Mouse (Mus musculus): Measurements from ENCODE around the gene Tmem123. TPM values are rescaled to one million over a fixed set of nuclear protein-coding genes. Genes with fewer than 3 reads are reported as not detected.

Gene Tmem123
- polyA plus RNA-seq, 1 experiment from 2014 or later = 27.6 TPM

DNA sequence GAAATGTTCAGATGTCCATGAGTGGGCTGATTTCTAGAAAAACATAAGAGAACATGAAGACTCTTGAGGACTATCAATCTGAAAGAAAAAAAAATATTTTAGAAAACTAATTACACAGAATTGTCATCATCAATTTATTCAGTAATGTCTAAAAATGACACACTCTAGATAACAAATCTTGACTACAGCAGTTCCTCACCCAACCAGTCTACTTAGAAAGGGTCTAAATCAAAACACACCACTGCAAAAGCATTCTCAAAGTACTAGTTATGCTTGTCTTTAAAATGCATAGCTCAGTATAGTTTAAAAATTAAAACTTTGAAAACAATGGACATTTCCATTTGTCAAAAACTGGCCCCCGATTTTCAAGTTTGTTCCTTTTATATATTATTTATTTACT lies 71.5 kb downstream of the Tmem123 start:
- 90% methylated on average over 1 of the region's 1 CpGs for WGBS
- H3K36me3 ChIP-seq = peaks cover 4% of the 10 kb centered on the region; the same call in 1 of the 2 replicates
- H3K4me2 ChIP-seq (replicated peaks) = peak overlapping the region; percentile 66

DNA sequence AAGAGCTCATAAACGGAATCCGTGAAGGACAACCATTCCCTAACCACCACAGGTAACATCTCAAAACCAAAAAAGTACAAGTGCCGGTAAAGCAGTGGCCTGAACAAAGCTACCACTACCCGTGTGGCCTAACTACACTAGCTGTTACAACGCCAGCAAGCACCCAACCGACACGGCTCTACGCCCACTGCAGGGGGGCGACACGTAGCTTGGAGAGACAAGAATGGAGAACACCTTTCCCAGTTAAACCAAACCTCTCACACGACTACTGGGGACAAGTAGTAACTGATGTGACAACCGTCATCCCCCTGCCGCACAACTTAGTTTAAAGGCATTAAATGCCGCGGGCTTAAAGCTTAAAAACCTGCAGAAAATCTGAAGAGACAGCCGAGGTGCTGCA lies 72.5 kb downstream of the Tmem123 start:
- ATAC-seq (replicated peaks) = peak; percentile 29
- H3K27ac ChIP-seq (replicated peaks) = peak overlapping the region; percentile 98
- H3K4me2 ChIP-seq (replicated peaks) = peak overlapping the region; percentile 66
- no peaks in the 10 kb centered on the region for H3K27me3 ChIP-seq
- no peaks in the 10 kb centered on the region for H3K9me3 ChIP-seq
- WGBS = under 1% methylated on average over 16 of the region's 16 CpGs
- H3K36me3 ChIP-seq = peaks cover 4% of the 10 kb centered on the region; the same call in 1 of the 2 replicates
- peak overlapping the region; percentile 78 for H3K9ac ChIP-seq (replicated peaks)
- H3K4me1 ChIP-seq = peaks cover 39% of the 10 kb centered on the region
- H3K4me3 ChIP-seq = peak overlapping the region; percentile 55

More for the DNA sequence above, 71.5 kb downstream of the Tmem123 start:
- Histone ChIP-seq H3K4me1 (peaks cover 46% of the 10 kb centered on the region), H3K9ac (replicated peaks) (no peak overlapping the region), H3K27ac (replicated peaks) (no peak overlapping the region), H3K27me3 (no peaks in the 10 kb centered on the region), H3K4me3 (no peak overlapping the region), H3K9me3 (no peaks in the 10 kb centered on the region)
- ATAC-seq (replicated peaks) = no peak

DNA sequence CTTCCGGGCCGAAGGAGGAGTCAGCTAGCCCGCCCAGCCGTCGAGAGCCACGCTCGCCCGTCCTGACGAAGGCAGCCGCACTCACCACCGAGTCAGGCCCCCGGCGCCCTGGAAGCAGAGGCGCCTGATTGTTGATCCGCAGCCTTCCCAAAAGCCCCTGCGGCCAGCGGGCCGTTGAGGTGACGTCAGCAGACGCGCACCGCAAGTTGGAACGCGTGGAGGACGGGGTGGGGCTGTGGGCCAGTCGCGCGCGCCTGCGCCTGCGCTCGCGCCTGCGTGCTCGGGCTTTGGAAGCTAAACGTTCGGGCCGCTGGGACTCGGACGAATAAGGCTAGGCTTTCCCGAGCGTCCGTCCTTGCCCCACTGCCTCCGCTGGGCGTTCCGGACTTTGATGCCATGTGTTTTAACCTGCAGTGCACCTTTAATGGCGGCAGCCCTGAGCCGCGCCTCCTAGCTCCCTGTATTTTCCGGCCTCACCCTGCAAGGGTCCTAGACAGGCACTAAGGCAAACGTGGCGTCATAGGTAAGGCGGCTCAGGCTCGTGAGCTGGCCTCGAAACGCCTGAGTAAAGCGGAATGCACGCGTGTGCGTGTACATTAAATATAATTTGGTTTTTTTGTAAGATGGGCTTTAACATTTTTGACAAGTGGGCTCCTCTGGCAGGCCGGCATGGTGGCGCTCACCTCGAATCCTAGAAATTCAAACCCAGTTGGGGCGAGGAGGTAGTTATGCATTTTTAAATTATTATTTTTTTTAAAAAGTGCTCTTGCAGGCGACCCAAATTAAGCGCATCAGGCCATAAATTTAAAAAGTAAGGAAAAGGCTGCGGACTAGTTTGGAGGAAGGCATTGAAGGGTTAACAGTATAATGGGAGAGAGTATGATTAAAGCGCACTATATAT lies 73.3 kb downstream of the Tmem123 start, which contains the start of gene Birc2:
Gene Birc2 (minus strand): TSS at position 160 of the 901 bp plus-strand sequence.
- Histone ChIP-seq H3K27ac (replicated peaks) (peak within 1 kb of the TSS; percentile 98), H3K4me1 (peaks cover 33% of the 10 kb centered on the region), H3K4me3 (peak within 1 kb of the TSS; percentile 55), H3K4me2 (replicated peaks) (peak within 1 kb of the TSS; percentile 66), H3K27me3 (no peaks in the 10 kb centered on the region), H3K9ac (replicated peaks) (peak within 1 kb of the TSS; percentile 78), H3K9me3 (no peaks in the 10 kb centered on the region), H3K36me3 (peaks cover 4% of the 10 kb centered on the region; the same call in 1 of the 2 replicates)
- whole genome bisulfite sequencing = under 1% methylated on average over 68 of the region's 68 CpGs
- peak; percentile 97 for ATAC-seq (replicated peaks)

DNA sequence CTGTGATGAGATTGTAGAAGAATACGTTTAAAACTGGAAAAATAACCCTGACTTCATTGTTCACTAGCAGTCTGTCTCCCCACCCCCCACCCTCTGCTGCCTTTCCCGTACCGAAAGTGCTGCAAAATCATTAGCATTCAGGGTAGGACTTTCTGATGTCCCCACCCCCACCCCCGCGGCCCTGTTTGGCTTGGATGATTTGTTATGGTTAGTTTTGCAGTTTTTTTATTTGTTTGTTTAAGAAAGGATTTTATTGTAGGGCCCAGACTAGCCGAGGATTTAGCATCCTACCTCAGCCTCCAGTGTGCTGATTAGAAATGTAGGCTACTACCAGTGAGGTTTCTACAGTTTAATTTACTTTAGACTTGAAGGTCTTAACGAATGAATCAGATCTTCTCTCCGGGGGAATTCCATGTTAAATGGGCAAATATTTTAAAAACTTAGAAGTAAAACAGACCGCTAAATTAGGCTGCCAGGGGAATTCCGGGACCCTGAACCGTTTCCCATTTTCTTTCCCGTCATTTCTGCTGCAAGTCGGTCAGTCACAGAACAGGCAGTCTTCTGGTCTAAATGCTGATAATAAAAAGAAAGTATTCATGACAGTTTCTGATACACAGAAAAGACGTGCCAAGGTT lies 74.1 kb downstream of the Tmem123 start:
- H3K36me3 ChIP-seq = peaks cover 4% of the 10 kb centered on the region; the same call in 1 of the 2 replicates
- 14% methylated on average over 14 of the region's 14 CpGs for WGBS
- peak overlapping the region; percentile 52 for H3K4me2 ChIP-seq (replicated peaks)
- H3K27ac ChIP-seq (replicated peaks) = peak overlapping the region; percentile 98
- no peaks in the 10 kb centered on the region for H3K9me3 ChIP-seq
- H3K27me3 ChIP-seq = no peaks in the 10 kb centered on the region
- H3K4me3 ChIP-seq = peak overlapping the region; percentile 55
- peak; percentile 33 for ATAC-seq (replicated peaks)
- peaks cover 27% of the 10 kb centered on the region for H3K4me1 ChIP-seq
- peak overlapping the region; percentile 76 for H3K9ac ChIP-seq (replicated peaks)

DNA sequence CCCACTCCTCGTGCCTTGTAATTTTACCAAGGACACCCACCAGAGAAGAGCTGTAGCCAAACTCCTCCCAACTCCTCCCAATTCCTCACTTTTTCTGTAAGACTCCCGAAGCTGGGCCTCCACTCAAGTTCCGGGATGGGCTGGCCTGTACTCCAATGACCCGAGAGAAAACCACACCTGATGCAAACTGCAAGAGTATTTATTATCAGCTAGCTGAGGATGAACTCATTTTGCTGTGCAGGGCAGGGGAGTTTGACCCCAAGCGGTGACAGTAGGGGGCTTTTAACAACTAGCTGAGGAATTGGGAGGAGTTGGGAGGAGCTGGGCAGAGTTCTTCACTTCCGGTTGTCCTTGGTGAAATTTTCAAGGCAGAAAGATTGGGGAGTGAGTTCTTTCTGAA lies 77.4 kb downstream of the Tmem123 start:
- 73% methylated on average over 6 of the region's 6 CpGs for WGBS
- Histone ChIP-seq H3K4me1 (peaks cover 6% of the 10 kb centered on the region; the same call in 1 of the 2 replicates), H3K27me3 (no peaks in the 10 kb centered on the region), H3K4me3 (no peak overlapping the region), H3K9ac (replicated peaks) (no peak overlapping the region), H3K4me2 (replicated peaks) (no peak overlapping the region), H3K27ac (replicated peaks) (no peak overlapping the region), H3K36me3 (no peaks in the 10 kb centered on the region), H3K9me3 (no peaks in the 10 kb centered on the region)
- ATAC-seq (replicated peaks) = no peak

Small RNA genes lying within 50 kb of the gene (microRNA-seq; reads per million reads assigned to microRNA genes)
- 7.2 reads per million, percentile 22 among the genes with 10 or more reads in this experiment for gene Mir5618

Other genes with a start within 250 kb of the Tmem123 start
- 0.08 TPM in 1 of 2 replicates, not detected in the other for gene Mmp8, start 205.6 kb upstream of the Tmem123 start, polyA plus RNA-seq (2015; fragmentation: Nextera tagmentation; extraction: Ambion mirVana)
- gene Mmp27, start 192.6 kb upstream of the Tmem123 start, polyA plus RNA-seq (2015; fragmentation: Nextera tagmentation; extraction: Ambion mirVana) = not detected in 2 replicates
- gene Mmp20, start 135.8 kb upstream of the Tmem123 start, polyA plus RNA-seq (2015; fragmentation: Nextera tagmentation; extraction: Ambion mirVana) = not detected in 2 replicates
- not detected in 2 replicates for gene Mmp7, start 72.0 kb upstream of the Tmem123 start, polyA plus RNA-seq (2015; fragmentation: Nextera tagmentation; extraction: Ambion mirVana)
- gene Birc2, start 73.0 kb downstream of the Tmem123 start, polyA plus RNA-seq (2015; fragmentation: Nextera tagmentation; extraction: Ambion mirVana) = 50.9 and 51.9 TPM in 2 replicates
- 0.88 and 1.2 TPM in 2 replicates for gene Birc3, start 109.1 kb downstream of the Tmem123 start, polyA plus RNA-seq (2015; fragmentation: Nextera tagmentation; extraction: Ambion mirVana)
- 8.9 and 9.0 TPM in 2 replicates for gene Yap1, start 240.6 kb downstream of the Tmem123 start, polyA plus RNA-seq (2015; fragmentation: Nextera tagmentation; extraction: Ambion mirVana)